ENCODE assay signal across 13 mouse cellular contexts in the genomic region with DNA sequence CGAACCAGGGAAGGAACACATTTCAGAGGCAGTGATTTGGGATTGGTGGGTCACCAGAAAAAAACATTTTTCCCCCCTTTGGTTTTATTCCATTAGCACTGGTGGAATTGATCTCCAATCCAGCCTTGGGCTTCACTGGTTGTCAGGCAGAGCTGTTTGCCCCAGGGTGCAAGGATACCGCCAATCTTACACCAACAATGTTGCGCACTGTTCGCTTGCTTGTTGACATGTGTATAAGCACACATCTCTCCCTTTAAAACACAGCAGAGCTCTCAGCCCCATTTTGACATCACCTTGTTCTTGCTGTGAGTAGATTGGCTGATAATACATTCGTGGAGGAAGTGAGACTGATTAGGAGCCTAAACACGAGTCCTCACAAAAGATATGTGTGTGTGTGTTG.
DNase-seq lines count a peak whose midpoint lies in the region; ATAC-seq and TF ChIP-seq lines count a peak whose summit lies in the region.
"Had no signal": no experiment of that assay in that cellular context is flagged by ENCODE, and none has a peak within 500 bp of the region (broad histone marks: within the 10 kb centered on the region; RNA-seq: fewer than 3 reads in every experiment).

No protein-coding gene starts in this region.

- no peak overlapping the region for H3K4me2 ChIP-seq in hindbrain, embryonic 11.5 days (replicated peaks; ENCODE audit: low read depth, low read length)
- H3K4me2 ChIP-seq in embryonic facial prominence, embryonic 15.5 days (replicated peaks), result peak overlapping the region; percentile 35
- peak overlapping the region; percentile 7; the same call in 1 of the 2 replicates for H3K4me2 ChIP-seq in limb, embryonic 15.5 days
- H3K4me2 ChIP-seq in liver, embryonic 11.5 days, result no peak overlapping the region
- H3K4me2 ChIP-seq: liver, embryonic 15.5 days had no signal

- H3K9ac ChIP-seq in hindbrain, embryonic 11.5 days (ENCODE audit: low read depth, low read length), result no peak overlapping the region
- H3K9ac ChIP-seq in embryonic facial prominence, embryonic 15.5 days, result no peak overlapping the region
- H3K9ac ChIP-seq in limb, embryonic 15.5 days, result no peak overlapping the region
- H3K9ac ChIP-seq in liver, embryonic 11.5 days (ENCODE audit: low read depth, low read length), result no peak overlapping the region
- H3K9ac ChIP-seq: liver, embryonic 15.5 days had no signal

- no peaks in the 10 kb centered on the region for H3K27me3 ChIP-seq in hindbrain, embryonic 11.5 days (ENCODE audit: control insufficient read depth, insufficient read depth, low read length)
- H3K27me3 ChIP-seq in hindbrain, embryonic 10.5 days (ENCODE audit: insufficient read depth, poor library complexity, severe bottlenecking), result no peaks in the 10 kb centered on the region
- no peaks in the 10 kb centered on the region for H3K27me3 ChIP-seq in embryonic facial prominence, embryonic 15.5 days
- H3K27me3 ChIP-seq in limb, embryonic 15.5 days, result peaks cover 5% of the 10 kb centered on the region; the same call in 1 of the 2 replicates
- no peaks in the 10 kb centered on the region for H3K27me3 ChIP-seq in liver, embryonic 11.5 days (replicated peaks; ENCODE audit: control insufficient read depth, insufficient read depth, low read length)
- H3K27me3 ChIP-seq: liver, embryonic 15.5 days had no signal

- TF ChIP-seq CTCF in brain, embryonic 14.5 days (IDR thresholded peaks at IDR 0.05; ENCODE audit: borderline replicate concordance, extremely low read depth, insufficient read depth, insufficient read length), result no peak

- TF ChIP-seq POLR2A in brain, embryonic 14.5 days (IDR thresholded peaks at IDR 0.05; ENCODE audit: borderline replicate concordance, extremely low read depth, insufficient read depth, insufficient read length, poor library complexity, severe bottlenecking), result no peak

- H3K9me3 ChIP-seq in hindbrain, embryonic 11.5 days (ENCODE audit: control insufficient read depth, low read length), result no peaks in the 10 kb centered on the region
- no peaks in the 10 kb centered on the region for H3K9me3 ChIP-seq in hindbrain, embryonic 10.5 days
- no peaks in the 10 kb centered on the region for H3K9me3 ChIP-seq in embryonic facial prominence, embryonic 15.5 days (replicated peaks)
- H3K9me3 ChIP-seq in limb, embryonic 15.5 days, result no peaks in the 10 kb centered on the region
- no peaks in the 10 kb centered on the region for H3K9me3 ChIP-seq in liver, embryonic 11.5 days (ENCODE audit: control insufficient read depth, low read length)
- H3K9me3 ChIP-seq: liver, embryonic 15.5 days had no signal

- no peak overlapping the region for H3K27ac ChIP-seq in hindbrain, embryonic 11.5 days (ENCODE audit: low read depth, low read length)
- no peak overlapping the region for H3K27ac ChIP-seq in hindbrain, embryonic 10.5 days
- H3K27ac ChIP-seq in embryonic facial prominence, embryonic 15.5 days (replicated peaks), result peak overlapping the region; percentile 19; the same call in 1 of the 2 replicates
- no peak overlapping the region for H3K27ac ChIP-seq in limb, embryonic 15.5 days
- H3K27ac ChIP-seq in liver, embryonic 11.5 days (ENCODE audit: low read depth, low read length), result no peak overlapping the region
- H3K27ac ChIP-seq: liver, embryonic 15.5 days had no signal

- no peak overlapping the region for H3K4me3 ChIP-seq in hindbrain, embryonic 11.5 days (ENCODE audit: low read depth, low read length)
- H3K4me3 ChIP-seq in hindbrain, embryonic 10.5 days, result no peak overlapping the region
- H3K4me3 ChIP-seq in embryonic facial prominence, embryonic 15.5 days (replicated peaks), result no peak overlapping the region
- H3K4me3 ChIP-seq in limb, embryonic 15.5 days, result no peak overlapping the region
- H3K4me3 ChIP-seq in liver, embryonic 11.5 days (ENCODE audit: low read depth, low read length), result no peak overlapping the region
- H3K4me3 ChIP-seq: liver, embryonic 15.5 days; megakaryocyte, embryonic 14.5 days had no signal

- ATAC-seq in hindbrain, embryonic 11.5 days (ENCODE audit: low FRiP score), result no peak
- ATAC-seq in embryonic facial prominence, embryonic 15.5 days (ENCODE audit: insufficient number of reproducible peaks, low FRiP score, low TSS enrichment, low read depth), result no peak
- ATAC-seq in limb, embryonic 15.5 days (ENCODE audit: insufficient number of reproducible peaks, low FRiP score, low TSS enrichment, low read depth), result no peak
- ATAC-seq in liver, embryonic 11.5 days (replicated peaks; ENCODE audit: low FRiP score), result no peak

- peak; percentile 10 for DNase-seq in hindbrain, embryonic 11.5 days (ENCODE audit: low spot score)
- DNase-seq in hindbrain, embryonic 10.5 days (ENCODE audit: low spot score), result no peak
- peak; percentile 62 for DNase-seq in brain, embryonic 14.5 days (ENCODE audit: low read depth)
- DNase-seq in liver, embryonic 11.5 days (ENCODE audit: low spot score), result no peak
- no peak for DNase-seq in T-cell, adult 2 months (ENCODE audit: low spot score)
- DNase-seq: adrenal gland, postnatal 25 days; cerebellum, adult 11 months; heart, adult 11 months; kidney, postnatal 10 days had no signal

- no peaks in the 10 kb centered on the region for H3K36me3 ChIP-seq in hindbrain, embryonic 11.5 days (ENCODE audit: control insufficient read depth, insufficient read depth, low read length)
- no peaks in the 10 kb centered on the region for H3K36me3 ChIP-seq in hindbrain, embryonic 10.5 days
- no peaks in the 10 kb centered on the region for H3K36me3 ChIP-seq in embryonic facial prominence, embryonic 15.5 days
- H3K36me3 ChIP-seq in limb, embryonic 15.5 days, result no peaks in the 10 kb centered on the region
- H3K36me3 ChIP-seq in liver, embryonic 11.5 days (ENCODE audit: control insufficient read depth, insufficient read depth, low read length), result no peaks in the 10 kb centered on the region
- H3K36me3 ChIP-seq: liver, embryonic 15.5 days had no signal

- WGBS in hindbrain, embryonic 11.5 days, result 85% methylated on average over 6 of the region's 6 CpGs
- WGBS in hindbrain, embryonic 10.5 days, result 86% methylated on average over 6 of the region's 6 CpGs
- WGBS in embryonic facial prominence, embryonic 15.5 days, result 43% methylated on average over 6 of the region's 6 CpGs
- 68% methylated on average over 6 of the region's 6 CpGs for WGBS in limb, embryonic 15.5 days
- 76% methylated on average over 6 of the region's 6 CpGs for WGBS in liver, embryonic 11.5 days

- H3K4me1 ChIP-seq in hindbrain, embryonic 11.5 days (replicated peaks; ENCODE audit: control insufficient read depth, insufficient read depth, low read length), result no peaks in the 10 kb centered on the region
- peaks cover 5% of the 10 kb centered on the region; the same call in 1 of the 2 replicates for H3K4me1 ChIP-seq in hindbrain, embryonic 10.5 days (replicated peaks)
- H3K4me1 ChIP-seq in embryonic facial prominence, embryonic 15.5 days, result peaks cover 23% of the 10 kb centered on the region
- peaks cover 14% of the 10 kb centered on the region for H3K4me1 ChIP-seq in limb, embryonic 15.5 days
- H3K4me1 ChIP-seq in liver, embryonic 11.5 days (replicated peaks; ENCODE audit: control insufficient read depth, insufficient read depth, low read length), result no peaks in the 10 kb centered on the region
- H3K4me1 ChIP-seq: liver, embryonic 15.5 days; megakaryocyte, embryonic 14.5 days had no signal

Comparison
In these comparisons a context has a peak if more than half of its experiments do, and no peak if none do; other contexts are left out.
1. DNase-seq: peak in hindbrain, embryonic 11.5 days (single experiment) and brain, embryonic 14.5 days (single experiment); none in hindbrain, embryonic 10.5 days (single experiment), liver, embryonic 11.5 days (single experiment) and T-cell, adult 2 months (single experiment).
2. H3K4me2 ChIP-seq: peak in embryonic facial prominence, embryonic 15.5 days (single experiment) and limb, embryonic 15.5 days (single experiment); none in hindbrain, embryonic 11.5 days (single experiment) and liver, embryonic 11.5 days (single experiment).